Mouse (Mus musculus) kidney, adult 2 months (tissue): ENCODE data around the gene Klhl15.
A peak's percentile ranks its signal among the peaks of the same experiment; 100 is the strongest.

ENCODE experiments used
- CTCF ChIP-seq: fragments of 200-500 bp; conservative IDR thresholded peaks from 2 replicates; pipeline ENCODE4 v1.5.1; 2011; ENCODE audit warnings: low read depth, mild to moderate bottlenecking, control low read depth, low read length, moderate library complexity, mixed read lengths; ENCODE audit not compliant: insufficient read depth, insufficient read length
- POLR2A ChIP-seq: fragments of 200-500 bp; IDR thresholded peaks from one replicate; pipeline ENCODE4 v1.6.1; 2011; ENCODE audit warnings: low read depth, low read length, control low read depth

DNA sequence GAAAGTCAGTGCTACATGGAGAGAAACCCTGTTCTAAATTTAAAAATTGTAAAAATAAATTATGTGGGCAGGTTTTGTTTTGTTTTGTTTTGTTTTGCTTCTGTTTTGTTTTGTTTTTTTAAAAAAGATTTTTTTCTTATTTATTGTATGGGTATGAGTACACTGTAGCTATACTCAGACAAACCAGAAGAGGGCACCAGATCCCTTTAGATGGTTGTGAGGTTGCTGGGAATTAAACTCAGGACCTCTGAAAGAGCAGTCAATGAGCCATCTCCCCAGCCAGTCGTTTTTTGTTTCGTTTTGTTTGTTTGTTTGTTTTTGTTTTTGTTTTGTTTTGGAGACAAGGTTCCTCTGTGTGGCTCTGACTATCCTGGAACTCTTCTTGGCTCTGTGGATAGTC, 54.5 kb downstream of the Klhl15 start:
- TF ChIP-seq POLR2A: no peak
- TF ChIP-seq CTCF: 0 out of 2 replicates have a peak, but pooled peaks have one; percentile 7
